Mouse (Mus musculus): ENCODE measurements around the gene Mkrn3. TPM values are rescaled to one million over a fixed set of nuclear protein-coding genes. Genes with fewer than 3 reads are reported as not detected.
A peak's percentile ranks its signal among the peaks of the same experiment; 100 is the strongest.

Mkrn3 gene
- polyA plus RNA-seq, 1 experiment from 2014 or later: 23.8 TPM

DNA sequence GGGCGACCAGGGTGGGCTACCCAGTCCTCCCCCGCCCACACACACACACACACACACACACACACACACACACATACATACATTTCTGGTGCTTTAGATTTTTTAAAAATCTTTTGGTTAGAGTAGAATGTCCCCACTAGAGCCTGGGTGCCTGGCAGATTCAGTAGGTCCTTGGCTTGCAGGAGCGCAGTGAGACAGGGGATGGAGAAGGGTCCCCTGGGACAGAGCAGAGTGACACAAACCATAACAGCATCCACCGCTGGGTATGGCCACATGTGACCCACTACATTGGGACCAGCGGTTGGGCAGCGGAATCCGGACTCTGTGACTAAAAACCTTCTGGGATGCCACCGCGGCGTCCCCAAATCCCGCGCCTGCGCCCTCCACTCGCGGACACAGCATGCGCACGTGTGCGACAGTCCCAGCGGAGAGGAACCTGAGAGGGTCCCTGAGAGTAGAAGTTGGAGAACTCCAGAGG lies 13.3 kb downstream of the Mkrn3 start:
- ATAC-seq: peak; percentile 67
- Histone ChIP-seq H3K4me3 (ENCODE audit: low read length) (peak overlapping the region; percentile 40), H3K9me3 (ENCODE audit: control insufficient read depth, low read length) (peaks cover 4% of the 10 kb centered on the region; the same call in 1 of the 2 replicates), H3K4me1 (ENCODE audit: control insufficient read depth, insufficient read depth, low read depth, low read length) (no peaks in the 10 kb centered on the region), H3K4me2 (ENCODE audit: low read length) (peak overlapping the region; percentile 63), H3K36me3 (ENCODE audit: control insufficient read depth, insufficient read depth, low read length) (no peaks in the 10 kb centered on the region), H3K27me3 (replicated peaks; ENCODE audit: control insufficient read depth, insufficient read depth, low read length) (no peaks in the 10 kb centered on the region), H3K9ac (ENCODE audit: low read depth, low read length) (peak overlapping the region; percentile 31; the same call in 1 of the 2 replicates), H3K27ac (ENCODE audit: low read depth, low read length) (no peak overlapping the region)
- 35% methylated on average over 19 of the region's 19 CpGs for WGBS

DNA sequence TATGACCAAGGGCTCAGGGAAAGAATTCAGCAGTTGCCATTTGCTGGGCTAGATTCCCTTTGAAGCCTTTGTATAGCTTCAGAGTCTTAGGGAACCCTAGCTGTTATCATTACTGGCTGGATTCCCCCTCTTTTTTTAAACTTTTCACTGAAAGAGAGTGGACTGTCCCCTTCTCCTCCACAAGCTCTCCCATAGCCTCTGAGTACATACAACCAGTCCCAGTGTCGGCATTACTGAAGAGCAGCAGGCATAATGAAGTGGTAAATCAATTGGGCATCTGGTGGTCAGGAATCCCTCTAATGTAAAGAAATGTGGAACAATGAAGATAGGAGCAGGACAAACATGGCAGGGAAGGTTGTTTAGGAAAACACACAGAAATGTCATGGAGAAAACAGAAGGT lies 27.7 kb downstream of the Mkrn3 start:
- no peak overlapping the region for H3K4me2 ChIP-seq (ENCODE audit: low read length)
- no peak for ATAC-seq
- no peaks in the 10 kb centered on the region for H3K4me1 ChIP-seq (ENCODE audit: control insufficient read depth, insufficient read depth, low read depth, low read length)
- no peak overlapping the region for H3K27ac ChIP-seq (ENCODE audit: low read depth, low read length)
- H3K4me3 ChIP-seq (ENCODE audit: low read length): no peak overlapping the region
- H3K9ac ChIP-seq (ENCODE audit: low read depth, low read length): no peak overlapping the region
- H3K9me3 ChIP-seq (ENCODE audit: control insufficient read depth, low read length): peaks cover 2% of the 10 kb centered on the region; the same call in 1 of the 2 replicates
- H3K36me3 ChIP-seq (ENCODE audit: control insufficient read depth, insufficient read depth, low read length): no peaks in the 10 kb centered on the region
- WGBS: 59% methylated on average over 1 of the region's 1 CpGs
- H3K27me3 ChIP-seq (replicated peaks; ENCODE audit: control insufficient read depth, insufficient read depth, low read length): no peaks in the 10 kb centered on the region

DNA sequence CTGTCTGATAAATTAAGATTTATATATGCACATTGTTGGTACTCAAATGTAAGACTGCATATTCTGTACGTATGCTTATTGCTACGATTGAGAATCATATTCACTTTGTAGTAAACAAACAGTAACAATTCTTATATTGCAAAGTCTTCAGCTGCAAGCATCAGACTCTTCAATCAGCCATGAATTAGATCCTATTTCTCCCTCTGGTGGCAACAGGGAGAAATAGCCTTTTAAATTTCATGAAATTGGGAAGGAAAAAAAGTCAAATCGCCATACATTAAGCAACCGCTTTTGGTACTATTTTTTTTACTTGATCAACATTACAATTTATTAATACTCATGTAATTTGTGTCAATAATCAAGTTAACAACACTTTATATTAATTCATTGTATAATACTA lies 31.6 kb downstream of the Mkrn3 start:
- H3K4me1 ChIP-seq (ENCODE audit: control insufficient read depth, insufficient read depth, low read depth, low read length): no peaks in the 10 kb centered on the region
- no peaks in the 10 kb centered on the region for H3K36me3 ChIP-seq (ENCODE audit: control insufficient read depth, insufficient read depth, low read length)
- H3K27ac ChIP-seq (ENCODE audit: low read depth, low read length): no peak overlapping the region
- H3K9ac ChIP-seq (ENCODE audit: low read depth, low read length): no peak overlapping the region
- H3K27me3 ChIP-seq (replicated peaks; ENCODE audit: control insufficient read depth, insufficient read depth, low read length): no peaks in the 10 kb centered on the region
- H3K9me3 ChIP-seq (ENCODE audit: control insufficient read depth, low read length): 0 out of 2 replicates have a peak, but pooled peaks cover 2% of the 10 kb centered on the region
- ATAC-seq: no peak
- H3K4me2 ChIP-seq (ENCODE audit: low read length): no peak overlapping the region
- 48% methylated on average over 4 of the region's 4 CpGs for WGBS
- no peak overlapping the region for H3K4me3 ChIP-seq (ENCODE audit: low read length)

DNA sequence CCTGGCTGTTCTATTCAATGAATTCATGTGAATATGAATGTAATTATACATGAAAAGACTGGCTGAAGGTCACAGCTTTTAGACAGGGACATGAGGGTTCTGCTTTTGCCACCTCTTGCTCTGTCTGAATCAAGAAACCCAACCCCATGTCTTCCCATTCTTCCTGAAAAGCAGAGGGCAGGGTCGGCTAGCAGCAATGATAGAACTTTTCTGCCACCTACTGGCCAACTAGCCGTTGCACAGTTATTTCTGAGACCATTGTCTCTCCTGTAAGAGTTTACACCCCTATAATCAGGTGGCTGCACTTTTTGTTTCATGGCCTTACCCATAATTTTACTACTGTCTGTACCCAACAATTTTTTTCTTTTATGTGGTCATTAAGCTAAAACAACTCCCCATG lies 37.5 kb downstream of the Mkrn3 start:
- Histone ChIP-seq H3K9ac (ENCODE audit: low read depth, low read length) (no peak overlapping the region), H3K4me3 (ENCODE audit: low read length) (no peak overlapping the region), H3K27ac (ENCODE audit: low read depth, low read length) (no peak overlapping the region), H3K4me2 (ENCODE audit: low read length) (no peak overlapping the region), H3K27me3 (replicated peaks; ENCODE audit: control insufficient read depth, insufficient read depth, low read length) (no peaks in the 10 kb centered on the region), H3K4me1 (ENCODE audit: control insufficient read depth, insufficient read depth, low read depth, low read length) (peaks cover 4% of the 10 kb centered on the region; the same call in 1 of the 2 replicates), H3K36me3 (ENCODE audit: control insufficient read depth, insufficient read depth, low read length) (no peaks in the 10 kb centered on the region), H3K9me3 (ENCODE audit: control insufficient read depth, low read length) (peaks cover 15% of the 10 kb centered on the region)
- peak; percentile 70 for ATAC-seq
- WGBS: 0% methylated on average over 2 of the region's 2 CpGs

DNA sequence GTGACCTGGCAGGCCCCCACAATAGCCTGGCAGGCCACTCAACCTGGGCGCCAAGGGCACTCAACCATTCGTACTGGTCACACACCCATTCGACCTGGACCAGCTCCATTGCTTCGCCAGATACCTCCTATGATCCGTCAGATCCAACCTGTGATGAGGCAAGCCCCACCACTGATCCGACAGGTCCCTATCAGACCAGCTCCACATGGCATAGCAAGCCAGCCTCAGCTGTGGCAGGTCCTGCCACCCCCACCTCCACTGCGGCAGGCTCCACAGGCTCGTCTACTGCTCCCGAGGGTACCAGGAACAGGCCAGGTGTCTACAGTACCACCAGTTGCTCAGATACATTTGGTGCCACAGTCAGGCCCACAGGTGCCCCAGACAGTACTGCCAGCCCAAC lies 41.4 kb downstream of the Mkrn3 start:
- H3K4me2 ChIP-seq (ENCODE audit: low read length): peak overlapping the region; percentile 59
- H3K4me3 ChIP-seq (ENCODE audit: low read length): peak overlapping the region; percentile 60
- H3K27ac ChIP-seq (ENCODE audit: low read depth, low read length): peak overlapping the region; percentile 23; the same call in 1 of the 2 replicates
- H3K9ac ChIP-seq (ENCODE audit: low read depth, low read length): peak overlapping the region; percentile 77
- no peaks in the 10 kb centered on the region for H3K36me3 ChIP-seq (ENCODE audit: control insufficient read depth, insufficient read depth, low read length)
- ATAC-seq: no peak
- H3K27me3 ChIP-seq (replicated peaks; ENCODE audit: control insufficient read depth, insufficient read depth, low read length): no peaks in the 10 kb centered on the region
- H3K9me3 ChIP-seq (ENCODE audit: control insufficient read depth, low read length): peaks cover 19% of the 10 kb centered on the region
- WGBS: 86% methylated on average over 9 of the region's 9 CpGs
- H3K4me1 ChIP-seq (ENCODE audit: control insufficient read depth, insufficient read depth, low read depth, low read length): peaks cover 4% of the 10 kb centered on the region; the same call in 1 of the 2 replicates

DNA sequence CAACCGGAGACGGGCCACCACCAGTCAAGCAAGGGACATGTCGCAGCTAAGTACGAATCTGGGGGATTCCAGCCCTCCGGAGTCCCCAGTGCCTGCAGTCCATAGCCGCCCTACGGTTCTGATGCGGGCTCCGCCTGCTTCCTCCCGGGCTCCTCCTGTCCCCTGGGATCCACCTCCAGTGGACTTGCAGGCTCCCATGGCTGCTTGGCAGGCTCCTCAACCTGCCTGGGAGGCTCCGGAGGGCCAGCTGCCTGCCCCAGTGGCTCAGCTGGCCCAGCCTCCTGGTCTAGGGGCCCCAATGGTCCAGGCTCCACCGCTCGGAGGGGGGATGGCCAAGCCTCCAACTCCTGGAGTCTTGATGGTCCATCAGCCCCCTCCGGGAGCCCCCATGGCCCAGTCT lies 42.6 kb downstream of the Mkrn3 start:
- H3K36me3 ChIP-seq (ENCODE audit: control insufficient read depth, insufficient read depth, low read length): no peaks in the 10 kb centered on the region
- peak overlapping the region; percentile 82 for H3K27ac ChIP-seq (ENCODE audit: low read depth, low read length)
- peaks cover 19% of the 10 kb centered on the region for H3K9me3 ChIP-seq (ENCODE audit: control insufficient read depth, low read length)
- 32% methylated on average over 14 of the region's 14 CpGs for WGBS
- peak overlapping the region; percentile 77 for H3K9ac ChIP-seq (ENCODE audit: low read depth, low read length)
- peak overlapping the region; percentile 60 for H3K4me3 ChIP-seq (ENCODE audit: low read length)
- peak overlapping the region; percentile 59 for H3K4me2 ChIP-seq (ENCODE audit: low read length)
- no peaks in the 10 kb centered on the region for H3K27me3 ChIP-seq (replicated peaks; ENCODE audit: control insufficient read depth, insufficient read depth, low read length)
- no peak; the same call in none of the 2 replicates for ATAC-seq
- H3K4me1 ChIP-seq (ENCODE audit: control insufficient read depth, insufficient read depth, low read depth, low read length): peaks cover 4% of the 10 kb centered on the region; the same call in 1 of the 2 replicates

DNA sequence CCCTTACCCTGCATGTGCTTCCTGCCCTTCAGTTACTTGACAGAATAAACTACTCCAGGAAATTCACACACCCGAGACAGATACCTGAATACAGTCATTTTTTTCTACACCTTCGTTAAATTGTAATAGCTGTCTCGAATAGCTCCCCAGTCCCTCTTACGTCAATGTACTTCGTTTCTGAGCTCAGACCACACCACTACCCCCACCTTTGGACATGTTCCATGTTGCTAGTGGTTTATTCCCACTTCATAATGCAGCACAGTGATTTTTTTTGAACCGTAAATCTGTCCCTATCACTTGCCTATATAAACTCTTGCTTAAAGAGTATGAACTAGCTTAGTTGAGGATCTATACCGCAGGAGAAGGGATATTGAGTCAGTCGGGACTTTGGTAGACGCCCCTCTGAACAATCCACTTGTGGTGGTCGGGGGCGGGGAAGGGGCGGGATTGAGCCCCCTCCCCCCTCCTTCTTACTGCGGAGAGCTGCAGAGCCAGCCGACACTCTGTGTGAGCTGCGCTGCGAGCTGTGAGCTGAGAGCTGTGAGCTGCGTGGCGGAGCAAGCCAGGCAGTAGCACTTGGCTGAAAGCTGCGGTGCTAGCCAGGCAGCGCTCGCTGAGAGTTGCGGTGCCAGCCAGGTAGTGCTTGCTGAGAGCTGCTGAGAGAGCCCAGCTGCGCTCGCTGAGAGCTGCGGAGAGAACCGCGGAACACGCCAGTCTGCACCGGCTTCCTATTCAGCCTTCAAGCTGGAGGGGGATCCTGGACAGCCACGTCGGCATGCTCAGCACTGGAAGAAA lies 43.2 kb downstream of the Mkrn3 start, which contains the start of gene Magel2:
Magel2 (plus strand) TSS at position 501 of the 795 bp plus-strand sequence.
- Histone ChIP-seq H3K4me3 (ENCODE audit: low read length) (peak within 1 kb of the TSS; percentile 60), H3K9me3 (ENCODE audit: control insufficient read depth, low read length) (peaks cover 19% of the 10 kb centered on the region), H3K27ac (ENCODE audit: low read depth, low read length) (peak within 1 kb of the TSS; percentile 82), H3K4me2 (ENCODE audit: low read length) (peak within 1 kb of the TSS; percentile 59), H3K27me3 (replicated peaks; ENCODE audit: control insufficient read depth, insufficient read depth, low read length) (no peaks in the 10 kb centered on the region), H3K9ac (ENCODE audit: low read depth, low read length) (peak within 1 kb of the TSS; percentile 77), H3K36me3 (ENCODE audit: control insufficient read depth, insufficient read depth, low read length) (no peaks in the 10 kb centered on the region), H3K4me1 (ENCODE audit: control insufficient read depth, insufficient read depth, low read depth, low read length) (peaks cover 4% of the 10 kb centered on the region; the same call in 1 of the 2 replicates)
- 24% methylated on average over 30 of the region's 31 CpGs for WGBS
- ATAC-seq: peak; percentile 98

DNA sequence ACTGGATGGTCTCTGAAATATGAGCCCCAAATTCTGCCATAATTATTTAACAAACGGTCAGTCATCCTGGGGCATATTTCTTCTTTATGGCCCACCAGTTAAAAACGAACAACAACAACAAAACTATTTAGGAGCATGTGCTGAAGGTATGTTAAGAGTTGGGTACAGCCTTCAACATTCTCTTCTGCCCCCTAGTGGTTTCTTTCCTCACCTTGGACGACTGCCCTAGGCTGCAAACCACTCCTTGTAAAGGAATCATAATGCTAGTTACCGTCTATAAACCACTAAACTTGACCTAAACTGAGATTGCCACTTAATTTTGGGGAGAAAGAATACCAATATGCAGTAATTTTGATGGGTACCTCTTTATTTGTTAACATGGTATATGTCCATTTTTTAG lies 44.3 kb downstream of the Mkrn3 start:
- Histone ChIP-seq H3K4me1 (ENCODE audit: control insufficient read depth, insufficient read depth, low read depth, low read length) (peaks cover 4% of the 10 kb centered on the region; the same call in 1 of the 2 replicates), H3K9me3 (ENCODE audit: control insufficient read depth, low read length) (peaks cover 19% of the 10 kb centered on the region), H3K36me3 (ENCODE audit: control insufficient read depth, insufficient read depth, low read length) (no peaks in the 10 kb centered on the region), H3K27me3 (replicated peaks; ENCODE audit: control insufficient read depth, insufficient read depth, low read length) (no peaks in the 10 kb centered on the region), H3K4me3 (ENCODE audit: low read length) (no peak overlapping the region), H3K4me2 (ENCODE audit: low read length) (no peak overlapping the region; the same call in 1 of the 2 replicates), H3K27ac (ENCODE audit: low read depth, low read length) (no peak overlapping the region), H3K9ac (ENCODE audit: low read depth, low read length) (no peak overlapping the region)
- WGBS: 36% methylated on average over 4 of the region's 4 CpGs
- ATAC-seq: no peak
